Mouse (Mus musculus) CH12.LX (cell line): ENCODE measurements around the gene Cdc14a.

Experiments used
- CTCF ChIP-seq, 2 experiments: IDR thresholded peaks in 1 of 2; conservative IDR thresholded peaks in 1 of 2; 2 replicates each; pipeline ENCODE4 v1.5.1; 2011 to 2012; ENCODE audit warnings: low read depth in 2 of 2, low read length in 2 of 2, improper control_type of control experiment in 1 of 2, inconsistent platforms in 1 of 2, mild to moderate bottlenecking in 1 of 2, moderate library complexity in 1 of 2
- ELF1 ChIP-seq: IDR thresholded peaks from 2 replicates; pipeline ENCODE4 v1.6.1; 2014; ENCODE audit warnings: low read depth, mild to moderate bottlenecking, inconsistent platforms, low read length, improper control_type of control experiment
- EP300 ChIP-seq: IDR thresholded peaks from 2 replicates; pipeline ENCODE4 v1.6.1; 2011; ENCODE audit warnings: low read length, improper control_type of control experiment
- ETS1 ChIP-seq: conservative IDR thresholded peaks from 2 replicates; pipeline ENCODE4 v1.6.1; 2012; ENCODE audit warnings: low read depth, mild to moderate bottlenecking, inconsistent platforms, low read length, improper control_type of control experiment, moderate library complexity
- HCFC1 ChIP-seq: IDR thresholded peaks from 2 replicates; pipeline ENCODE4 v1.6.1; 2012; ENCODE audit warnings: low read depth, mild to moderate bottlenecking, inconsistent platforms, low read length, improper control_type of control experiment
- MAX ChIP-seq: IDR thresholded peaks from 2 replicates; pipeline ENCODE4 v1.6.1; 2011; ENCODE audit warnings: low read length, improper control_type of control experiment
- RCOR1 ChIP-seq: conservative IDR thresholded peaks from 2 replicates; pipeline ENCODE4 v1.6.1; 2012; ENCODE audit warnings: low read depth, mild to moderate bottlenecking, inconsistent platforms, low read length, improper control_type of control experiment

DNA sequence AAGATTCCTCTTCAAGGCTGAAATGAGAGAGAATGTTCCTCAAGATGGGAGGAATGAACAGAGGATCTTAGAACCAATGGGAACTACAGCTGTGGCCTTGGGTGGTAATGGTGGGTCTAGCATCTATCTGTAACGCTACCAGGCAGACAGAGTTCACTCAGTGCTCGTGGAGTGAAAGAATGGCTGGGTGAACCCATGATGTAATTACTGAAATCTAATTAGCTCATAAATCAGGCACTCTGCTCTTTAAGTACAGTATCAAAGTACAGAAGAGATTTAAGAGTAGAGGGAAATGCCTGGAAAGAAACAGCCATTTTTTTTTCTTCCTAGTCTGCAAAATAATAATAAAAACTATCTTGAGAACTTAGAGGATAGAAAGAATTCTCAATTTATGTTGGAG, 57.7 kb downstream of the Cdc14a start:
- TF ChIP-seq MAX (no peak), EP300 (no peak), ELF1 (no peak), HCFC1 (no peak), RCOR1 (no peak), ETS1 (no peak), CTCF (conservative IDR thresholded peaks at IDR 0.05 in 1 of 2, IDR thresholded peaks at IDR 0.05 in 1 of 2; ENCODE audit: low read depth in 2 of 2, low read length in 2 of 2) (no peak)
